Mouse (Mus musculus): ENCODE data around the gene Akap2. TPM values are rescaled to one million over a fixed set of nuclear protein-coding genes. Genes with fewer than 3 reads are reported as not detected.

Akap2 gene
- polyA plus RNA-seq, 1 experiment from 2014 or later: 2.4 TPM

DNA sequence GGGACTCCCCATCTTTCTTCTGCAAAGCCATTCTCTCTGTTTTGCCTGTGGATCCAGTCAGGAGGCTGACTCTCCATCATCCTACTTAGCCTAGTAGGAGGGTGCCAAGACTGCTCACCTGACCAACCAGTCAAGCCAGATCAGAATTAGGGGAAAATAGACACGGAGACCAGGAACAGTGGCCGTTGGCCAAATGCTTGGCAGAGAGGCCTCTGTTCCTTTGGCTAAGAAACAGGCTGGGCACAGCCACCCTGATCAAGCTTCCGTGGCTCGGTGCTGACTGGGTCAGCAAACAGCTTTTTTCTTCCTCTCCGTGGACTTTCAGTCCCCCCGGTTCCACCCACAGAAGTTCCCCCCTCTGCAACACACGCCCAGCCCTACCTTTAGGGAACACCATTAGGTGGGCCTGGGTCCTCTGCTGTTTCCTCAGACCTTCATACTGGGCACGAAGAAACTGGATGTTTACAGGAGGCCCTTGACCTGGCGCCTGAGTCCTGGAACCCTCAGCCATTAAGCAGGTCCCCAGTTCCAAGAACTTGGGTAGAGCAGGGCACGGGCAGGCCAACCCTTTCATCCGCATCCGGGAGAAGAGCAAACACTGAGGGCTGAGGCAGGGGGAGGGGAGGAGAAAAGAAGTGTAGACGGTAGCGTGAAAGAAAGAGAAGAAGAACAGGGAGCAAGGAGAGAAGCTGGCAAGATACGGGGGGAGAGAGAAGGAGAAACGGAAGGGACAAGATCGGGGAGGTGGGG, 197.9 kb downstream of the Akap2 start:
- 18% methylated on average over 17 of the region's 17 CpGs for WGBS (ENCODE audit: missing documents)
- no peak overlapping the region for H3K27ac ChIP-seq
- no peaks in the 10 kb centered on the region for H3K36me3 ChIP-seq (ENCODE audit: inconsistent target)
- no peak overlapping the region for H3K4me3 ChIP-seq (ENCODE audit: inconsistent target)
- H3K79me2 ChIP-seq (ENCODE audit: inconsistent target): no peaks in the 10 kb centered on the region

DNA sequence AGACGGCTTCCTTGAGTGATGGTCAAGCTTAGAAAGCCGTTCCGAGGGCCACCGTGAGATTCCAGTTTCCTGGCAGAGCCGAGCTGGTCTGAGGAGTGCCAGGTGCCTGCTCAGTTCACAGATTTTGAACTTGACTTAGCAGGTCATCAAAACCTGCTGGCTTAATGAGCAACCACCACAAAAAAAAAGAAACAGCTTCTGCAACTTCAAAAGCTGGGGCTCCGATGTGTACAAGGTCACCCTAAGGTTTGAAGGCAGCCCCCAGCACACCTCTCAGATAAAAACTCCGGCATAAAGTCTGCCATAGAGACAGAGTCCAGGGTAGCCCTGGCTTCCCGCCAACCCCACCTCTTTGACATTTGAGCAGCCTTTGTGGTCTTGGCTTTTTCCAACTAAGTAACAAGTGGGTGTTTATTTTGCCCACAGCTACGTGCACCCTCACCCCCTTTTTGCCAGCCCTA, 198.8 kb downstream of the Akap2 start, which contains the start of gene D630039A03Rik:
D630039A03Rik (minus strand) TSS at position 97 of the 461 bp plus-strand sequence.
- no peak within 1 kb of the TSS for H3K27ac ChIP-seq
- no peaks in the 10 kb centered on the region for H3K79me2 ChIP-seq (ENCODE audit: inconsistent target)
- no peaks in the 10 kb centered on the region for H3K36me3 ChIP-seq (ENCODE audit: inconsistent target)
- WGBS (ENCODE audit: missing documents): 21% methylated on average over 9 of the region's 9 CpGs
- no peak within 1 kb of the TSS for H3K4me3 ChIP-seq (ENCODE audit: inconsistent target)

DNA sequence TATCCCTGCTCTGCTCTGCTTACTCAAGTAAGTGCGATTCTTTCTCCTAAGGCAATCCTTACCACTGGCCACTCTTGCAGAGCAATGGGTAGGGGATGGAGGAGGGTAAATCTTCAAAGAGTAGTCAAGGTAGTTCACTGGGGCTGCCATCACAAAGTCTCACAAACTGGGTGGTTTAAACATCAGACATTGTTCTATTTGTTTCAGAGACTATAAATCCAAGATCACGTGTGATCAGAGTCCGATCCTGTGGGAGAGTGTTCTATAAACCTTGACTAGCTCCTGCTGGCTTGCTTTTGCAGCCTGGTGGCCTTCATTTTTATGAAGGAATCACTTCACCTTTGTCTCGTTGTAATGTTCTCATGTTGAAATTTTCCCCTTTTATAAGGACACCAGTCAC, 199.3 kb downstream of the Akap2 start:
- Histone ChIP-seq H3K79me2 (ENCODE audit: inconsistent target) (no peaks in the 10 kb centered on the region), H3K36me3 (ENCODE audit: inconsistent target) (no peaks in the 10 kb centered on the region), H3K4me3 (ENCODE audit: inconsistent target) (no peak overlapping the region), H3K27ac (no peak overlapping the region)
- WGBS (ENCODE audit: missing documents): 89% methylated on average over 4 of the region's 4 CpGs

DNA sequence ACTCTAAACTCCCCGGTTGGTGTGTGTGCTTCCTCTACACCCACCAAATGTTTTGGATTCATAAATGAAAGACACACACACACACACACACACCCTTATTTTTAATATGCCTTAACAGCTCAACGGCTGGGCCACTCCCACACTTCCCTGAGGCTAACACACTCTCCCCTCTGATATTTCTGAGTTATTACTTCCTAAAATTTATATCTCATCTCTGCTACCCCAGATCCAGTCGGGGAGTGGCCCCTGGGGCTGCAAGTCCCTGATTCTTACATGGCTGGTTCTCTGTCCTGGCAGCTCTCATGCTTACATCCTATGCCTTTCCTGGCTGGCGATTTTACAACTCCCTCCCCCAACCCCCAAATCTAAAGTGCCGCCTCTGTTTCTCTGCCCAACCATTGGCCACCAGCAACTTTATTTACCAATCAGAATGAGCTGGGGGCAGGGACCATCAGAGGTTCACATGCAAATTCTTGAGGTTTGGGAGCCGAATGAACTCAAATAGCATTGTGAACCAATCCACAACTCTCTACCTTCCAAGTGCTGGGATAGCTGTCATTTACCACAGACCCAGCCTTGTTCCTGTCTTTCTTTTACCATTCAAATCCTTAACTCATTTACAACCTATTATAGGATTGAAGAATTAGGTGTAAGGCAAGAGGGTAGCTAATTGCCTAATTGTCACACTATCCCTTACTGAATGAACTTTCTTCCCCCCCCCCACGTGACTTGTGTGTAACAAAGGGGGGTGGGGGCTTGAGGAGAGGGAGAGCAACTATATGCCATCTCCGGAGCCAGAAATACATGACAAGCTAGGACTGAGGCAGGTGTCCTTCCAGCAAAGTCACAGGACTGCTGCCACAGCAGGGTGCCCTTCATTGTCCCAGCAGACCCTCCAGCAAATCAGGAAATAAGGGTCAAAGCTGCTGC, 202.3 kb downstream of the Akap2 start:
- Histone ChIP-seq H3K27ac (no peak overlapping the region), H3K4me3 (ENCODE audit: inconsistent target) (no peak overlapping the region)
- WGBS (ENCODE audit: missing documents): 22% methylated on average over 8 of the region's 8 CpGs

DNA sequence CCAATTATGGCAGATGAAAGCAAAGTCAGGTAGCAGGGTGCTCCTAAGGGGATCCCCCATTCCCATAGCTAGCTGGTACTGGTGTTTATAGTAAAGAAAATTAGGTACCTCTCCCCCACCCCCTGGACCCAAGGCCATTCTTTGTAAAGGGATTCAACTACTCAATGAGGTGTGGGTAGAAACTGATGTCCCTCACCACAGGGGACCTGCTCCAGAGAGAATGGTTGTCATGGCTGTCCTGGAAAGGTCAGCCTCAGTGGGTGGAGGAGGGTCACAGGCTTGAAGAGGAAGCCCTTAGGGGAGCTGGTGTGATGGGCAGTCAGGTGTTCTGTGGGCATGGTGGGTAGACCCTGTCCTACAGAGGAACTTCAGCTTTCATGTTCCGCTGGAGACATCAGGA, 203.1 kb downstream of the Akap2 start:
- no peaks in the 10 kb centered on the region for H3K36me3 ChIP-seq (ENCODE audit: inconsistent target)
- H3K79me2 ChIP-seq (ENCODE audit: inconsistent target): no peaks in the 10 kb centered on the region
- H3K4me3 ChIP-seq (ENCODE audit: inconsistent target): no peak overlapping the region
- 71% methylated on average over 1 of the region's 1 CpGs for WGBS (ENCODE audit: missing documents)
- H3K27ac ChIP-seq: no peak overlapping the region

More for the DNA sequence above, 202.3 kb downstream of the Akap2 start:
- H3K79me2 ChIP-seq (ENCODE audit: inconsistent target): no peaks in the 10 kb centered on the region
- no peaks in the 10 kb centered on the region for H3K36me3 ChIP-seq (ENCODE audit: inconsistent target)

DNA sequence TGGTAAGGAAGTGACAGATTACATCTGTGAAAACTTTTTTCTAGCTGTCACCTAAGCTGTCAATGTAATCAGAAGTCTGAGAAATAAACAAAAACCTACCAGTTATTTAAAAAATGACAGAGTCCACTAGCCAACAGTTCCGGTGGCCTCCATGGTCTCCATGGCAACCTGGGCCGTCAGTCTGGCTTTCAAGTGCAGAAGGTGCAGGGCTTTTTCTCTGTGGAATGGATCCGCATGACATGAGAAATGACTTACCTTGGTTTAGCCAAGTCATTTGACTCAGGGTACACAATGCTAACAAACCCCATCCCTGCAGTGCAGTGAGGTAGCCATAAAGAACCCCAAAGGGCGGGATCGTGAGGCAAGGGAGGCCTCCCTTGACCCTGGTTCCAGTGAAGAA, 204.7 kb downstream of the Akap2 start:
- WGBS (ENCODE audit: missing documents): 86% methylated on average over 5 of the region's 5 CpGs
- Histone ChIP-seq H3K36me3 (ENCODE audit: inconsistent target) (no peaks in the 10 kb centered on the region), H3K27ac (no peak overlapping the region), H3K4me3 (ENCODE audit: inconsistent target) (no peak overlapping the region), H3K79me2 (ENCODE audit: inconsistent target) (no peaks in the 10 kb centered on the region)

DNA sequence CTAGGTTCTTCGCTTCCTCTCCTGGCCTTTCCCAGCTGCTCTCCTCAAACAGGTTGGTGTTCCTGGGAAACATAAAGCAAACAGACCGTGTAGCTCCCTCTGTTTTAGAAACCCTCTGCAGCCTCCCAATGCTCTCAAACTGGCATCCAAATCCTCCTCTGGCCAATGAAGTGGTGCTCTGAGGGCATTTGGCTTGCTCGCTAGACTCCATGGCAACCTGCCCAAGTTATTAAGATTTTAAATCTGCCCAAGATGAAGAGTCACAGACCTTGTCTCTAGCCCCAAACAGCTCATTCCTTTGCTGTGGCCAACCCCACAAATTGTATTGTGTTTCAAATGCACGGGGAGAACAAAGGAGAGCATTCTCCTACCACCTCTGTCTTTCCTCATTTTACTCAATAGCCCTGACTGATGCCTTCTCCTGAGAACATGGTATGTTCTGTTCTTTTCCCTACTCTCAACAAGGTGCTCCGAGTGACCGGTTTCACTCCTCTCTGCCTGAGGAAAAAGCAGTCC, 207.2 kb downstream of the Akap2 start:
- Histone ChIP-seq H3K79me2 (ENCODE audit: inconsistent target) (no peaks in the 10 kb centered on the region), H3K36me3 (ENCODE audit: inconsistent target) (no peaks in the 10 kb centered on the region), H3K4me3 (ENCODE audit: inconsistent target) (no peak overlapping the region), H3K27ac (no peak overlapping the region)
- 96% methylated on average over 6 of the region's 6 CpGs for WGBS (ENCODE audit: missing documents)

DNA sequence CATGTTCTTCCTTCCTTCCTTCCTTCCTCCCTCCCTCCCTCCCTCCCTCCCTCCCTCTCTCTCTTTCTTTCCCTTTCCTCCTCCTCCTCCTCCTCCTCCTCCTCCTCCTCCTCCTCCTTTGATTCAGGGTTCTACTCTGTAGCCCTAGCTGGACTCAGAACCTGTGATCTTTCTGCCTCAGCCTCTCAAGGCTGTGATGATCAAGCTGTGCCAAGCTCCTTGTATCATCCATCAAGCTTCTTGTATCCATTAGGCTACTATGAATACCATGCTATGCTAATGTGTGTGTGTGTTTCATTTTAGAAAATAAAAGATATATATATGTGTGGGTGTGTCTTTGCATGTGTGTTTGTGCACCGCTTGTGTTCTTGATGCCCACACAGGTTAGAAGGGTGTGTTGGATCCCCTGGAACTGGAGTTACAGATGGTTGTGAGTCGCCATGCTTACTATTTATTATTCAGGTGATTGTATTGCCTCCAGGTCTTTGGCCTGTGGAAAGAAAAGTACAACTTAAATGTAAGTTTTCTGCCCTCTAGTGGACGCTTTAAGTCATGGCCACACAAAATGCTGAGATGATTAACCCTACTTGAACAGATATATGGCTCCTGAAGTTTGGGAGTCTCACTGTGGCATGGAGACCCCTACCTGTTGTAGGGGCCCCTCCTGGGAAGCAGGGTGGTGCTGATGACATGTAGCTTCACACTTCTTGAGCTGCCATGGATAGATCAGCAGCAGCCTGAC, 210.2 kb downstream of the Akap2 start:
- Histone ChIP-seq H3K4me3 (ENCODE audit: inconsistent target) (no peak overlapping the region), H3K79me2 (ENCODE audit: inconsistent target) (no peaks in the 10 kb centered on the region), H3K27ac (no peak overlapping the region), H3K36me3 (ENCODE audit: inconsistent target) (no peaks in the 10 kb centered on the region)
- 35% methylated on average over 3 of the region's 3 CpGs for WGBS (ENCODE audit: missing documents)

DNA sequence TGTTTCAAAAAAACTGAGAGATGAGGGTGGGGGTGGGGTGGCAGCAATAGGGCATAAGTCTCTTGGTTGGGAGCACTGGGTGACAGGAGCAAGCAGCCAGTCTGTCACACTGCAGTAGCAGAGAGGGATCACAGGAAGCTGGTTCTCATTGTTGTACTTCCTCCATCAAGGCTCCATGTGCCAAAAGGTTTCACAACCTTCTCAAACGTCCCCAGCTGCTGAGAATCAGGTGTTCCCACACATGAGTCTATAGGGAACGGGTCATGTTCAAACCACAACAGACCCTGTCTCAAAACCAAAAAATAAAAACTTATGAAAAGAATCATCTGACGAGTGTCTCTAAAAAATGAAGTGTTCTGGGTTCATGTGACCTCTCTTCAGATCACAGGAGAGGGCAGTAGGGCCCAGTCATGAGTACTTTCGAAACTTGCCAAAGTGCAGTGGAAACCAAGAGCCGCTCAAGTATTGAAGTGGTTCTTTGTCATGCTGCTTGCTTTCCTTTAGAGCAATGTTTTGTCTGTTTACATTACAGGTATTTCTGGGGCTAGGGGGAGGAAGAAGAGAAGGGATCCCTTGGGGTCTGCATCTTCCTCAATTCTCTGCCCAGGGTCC, 213.2 kb downstream of the Akap2 start:
- no peaks in the 10 kb centered on the region for H3K36me3 ChIP-seq (ENCODE audit: inconsistent target)
- no peaks in the 10 kb centered on the region for H3K79me2 ChIP-seq (ENCODE audit: inconsistent target)
- H3K27ac ChIP-seq: no peak overlapping the region
- 24% methylated on average over 5 of the region's 5 CpGs for WGBS (ENCODE audit: missing documents)
- no peak overlapping the region for H3K4me3 ChIP-seq (ENCODE audit: inconsistent target)

DNA sequence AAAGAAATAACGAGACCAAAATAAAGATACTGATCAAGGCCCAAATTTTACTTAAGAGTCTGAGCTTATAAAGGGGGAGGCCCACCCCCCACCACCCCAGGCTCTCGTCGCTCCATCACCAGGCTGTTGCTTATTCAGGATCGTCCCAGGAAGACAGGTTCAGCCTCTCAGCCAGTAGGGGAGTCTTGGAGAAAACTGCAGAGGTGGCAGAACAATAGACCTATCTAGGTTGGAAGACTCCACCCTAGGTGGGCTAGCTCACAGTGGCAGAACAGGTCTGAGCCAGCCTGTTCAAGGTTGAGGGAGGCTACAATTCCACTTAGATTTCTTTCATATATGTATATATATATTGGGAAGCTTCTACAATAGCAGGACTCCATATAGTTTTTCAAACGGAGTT, 216.7 kb downstream of the Akap2 start:
- Histone ChIP-seq H3K79me2 (ENCODE audit: inconsistent target) (no peaks in the 10 kb centered on the region), H3K27ac (no peak overlapping the region), H3K4me3 (ENCODE audit: inconsistent target) (no peak overlapping the region), H3K36me3 (ENCODE audit: inconsistent target) (no peaks in the 10 kb centered on the region)
- WGBS (ENCODE audit: missing documents): 85% methylated on average over 5 of the region's 5 CpGs

DNA sequence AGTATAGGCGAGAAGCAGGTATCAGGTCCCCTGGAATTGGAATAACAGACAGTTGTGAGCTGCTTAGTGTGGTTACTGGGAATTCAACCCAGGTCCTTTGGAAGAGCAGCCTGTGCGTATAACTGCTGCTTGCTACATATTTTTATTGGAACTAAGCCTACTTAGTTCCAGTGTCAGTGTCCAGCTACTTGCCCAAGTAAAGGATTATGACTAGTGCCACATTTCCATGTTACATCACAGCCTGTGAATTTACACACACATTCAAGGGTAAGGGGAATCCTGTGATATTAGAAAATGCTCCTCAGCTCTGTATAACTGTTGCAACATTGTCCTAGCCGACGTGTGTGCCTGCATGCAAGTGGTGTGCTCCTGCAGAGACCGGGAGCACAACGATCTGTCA, 219.8 kb downstream of the Akap2 start:
- 96% methylated on average over 6 of the region's 6 CpGs for WGBS (ENCODE audit: missing documents)
- Histone ChIP-seq H3K79me2 (ENCODE audit: inconsistent target) (no peaks in the 10 kb centered on the region), H3K36me3 (ENCODE audit: inconsistent target) (no peaks in the 10 kb centered on the region), H3K27ac (no peak overlapping the region), H3K4me3 (ENCODE audit: inconsistent target) (no peak overlapping the region)

DNA sequence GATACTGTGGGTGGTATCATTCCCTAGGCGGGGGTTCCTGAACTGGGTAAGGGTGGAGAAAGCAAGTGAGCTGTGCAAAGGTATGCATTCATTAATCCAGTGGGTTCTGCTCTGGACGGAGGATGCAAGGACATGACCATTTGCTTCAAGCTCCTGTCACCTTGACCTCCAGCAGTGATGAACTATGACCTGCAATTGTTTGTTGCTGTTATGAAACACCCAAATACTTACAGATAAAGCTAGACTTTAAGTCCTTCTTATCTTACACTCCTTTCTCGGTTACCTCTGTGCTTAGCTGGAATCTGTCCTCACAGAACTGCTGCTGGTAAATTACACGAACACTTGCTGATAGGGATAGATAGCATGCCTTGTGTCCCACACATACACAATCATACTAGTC, 223.2 kb downstream of the Akap2 start:
- Histone ChIP-seq H3K27ac (no peak overlapping the region), H3K36me3 (ENCODE audit: inconsistent target) (peaks cover 17% of the 10 kb centered on the region; the same call in 1 of the 2 replicates), H3K4me3 (ENCODE audit: inconsistent target) (no peak overlapping the region), H3K79me2 (ENCODE audit: inconsistent target) (no peaks in the 10 kb centered on the region)
- WGBS (ENCODE audit: missing documents): 95% methylated on average over 4 of the region's 4 CpGs

DNA sequence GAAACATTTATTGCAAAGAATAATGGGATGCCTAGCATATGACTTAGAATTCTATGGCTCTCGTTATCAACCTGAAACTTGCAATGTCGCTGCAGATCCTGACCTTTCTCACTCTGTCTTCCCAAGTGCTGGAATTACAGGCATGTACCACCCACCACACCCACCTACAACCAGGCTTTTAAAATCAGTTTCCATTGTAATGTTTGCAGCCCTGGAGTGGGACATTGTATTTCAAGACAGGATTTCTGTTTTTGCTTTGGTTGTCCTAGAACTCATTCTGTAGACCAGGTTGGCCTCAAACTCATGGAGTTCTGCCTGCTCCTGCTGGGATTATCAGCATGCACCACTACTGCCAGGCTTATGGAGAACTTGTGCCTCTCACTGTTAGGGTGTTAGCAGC, 225.4 kb downstream of the Akap2 start:
- Histone ChIP-seq H3K4me3 (ENCODE audit: inconsistent target) (no peak overlapping the region), H3K79me2 (ENCODE audit: inconsistent target) (no peaks in the 10 kb centered on the region; the same call in 1 of the 2 replicates), H3K27ac (no peak overlapping the region), H3K36me3 (ENCODE audit: inconsistent target) (peaks cover 33% of the 10 kb centered on the region; the same call in 1 of the 2 replicates)
- 100% methylated on average over 2 of the region's 2 CpGs for WGBS (ENCODE audit: missing documents)

All from macrophage (primary cell).